Mouse (Mus musculus): ENCODE results near the gene Lsp1. TPM values are rescaled to one million over a fixed set of nuclear protein-coding genes. Genes with fewer than 3 reads are reported as not detected.

The Lsp1 gene
- total and polyA plus RNA-seq, 2 experiments = 1.4 to 6.0 TPM

DNA sequence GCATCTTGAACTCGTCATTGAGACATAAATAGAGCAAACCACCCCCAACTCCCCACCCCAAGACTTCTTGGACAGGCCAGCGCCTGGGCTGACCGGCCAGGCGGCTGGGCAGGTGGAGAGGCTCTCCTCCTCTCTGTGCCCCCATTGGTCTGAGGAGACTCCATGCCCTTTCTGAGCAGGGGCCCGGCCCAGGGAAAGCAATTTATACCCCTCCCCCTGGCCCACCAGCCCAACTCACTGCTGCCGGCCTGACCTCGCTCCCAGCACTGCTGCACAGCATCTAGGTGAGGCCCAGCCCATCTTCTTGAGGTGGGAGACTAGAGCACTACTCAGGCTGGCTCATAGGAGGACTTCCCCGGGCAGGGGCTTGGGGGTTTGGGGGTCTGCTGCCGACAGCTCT lies 19.0 kb upstream of the Lsp1 start, which contains the start of gene Tnni2:
TSS of gene Tnni2 (plus strand) at position 224 of the 400 bp plus-strand sequence.
- Histone ChIP-seq H3K9ac (ENCODE audit: low read depth, low read length) (no peak within 1 kb of the TSS), H3K27ac (replicated peaks; ENCODE audit: insufficient read depth, low read depth, low read length) (no peak within 1 kb of the TSS), H3K79me2 (ENCODE audit: control insufficient read depth, insufficient read depth, low read length) (no peaks in the 10 kb centered on the region), H3K27me3 (ENCODE audit: control insufficient read depth, insufficient read depth, low read length) (no peaks in the 10 kb centered on the region), H3K36me3 (ENCODE audit: control insufficient read depth, insufficient read depth, low read length) (no peaks in the 10 kb centered on the region), H3K4me1 (ENCODE audit: control insufficient read depth, insufficient read depth, low read length) (no peaks in the 10 kb centered on the region), H3K4me3 (ENCODE audit: insufficient read depth, low read depth, low read length) (no peak within 1 kb of the TSS)
- no peak for DNase-seq (ENCODE audit: extremely low read depth, low read depth, low spot score)
- WGBS = 76% methylated on average over 9 of the region's 9 CpGs
- no peak for TF ChIP-seq CTCF (IDR thresholded peaks at IDR 0.05; ENCODE audit: low read depth, low read length)
- TF ChIP-seq POLR2A (IDR thresholded peaks at IDR 0.05; ENCODE audit: extremely low read depth, insufficient read depth, low read length) = no peak

DNA sequence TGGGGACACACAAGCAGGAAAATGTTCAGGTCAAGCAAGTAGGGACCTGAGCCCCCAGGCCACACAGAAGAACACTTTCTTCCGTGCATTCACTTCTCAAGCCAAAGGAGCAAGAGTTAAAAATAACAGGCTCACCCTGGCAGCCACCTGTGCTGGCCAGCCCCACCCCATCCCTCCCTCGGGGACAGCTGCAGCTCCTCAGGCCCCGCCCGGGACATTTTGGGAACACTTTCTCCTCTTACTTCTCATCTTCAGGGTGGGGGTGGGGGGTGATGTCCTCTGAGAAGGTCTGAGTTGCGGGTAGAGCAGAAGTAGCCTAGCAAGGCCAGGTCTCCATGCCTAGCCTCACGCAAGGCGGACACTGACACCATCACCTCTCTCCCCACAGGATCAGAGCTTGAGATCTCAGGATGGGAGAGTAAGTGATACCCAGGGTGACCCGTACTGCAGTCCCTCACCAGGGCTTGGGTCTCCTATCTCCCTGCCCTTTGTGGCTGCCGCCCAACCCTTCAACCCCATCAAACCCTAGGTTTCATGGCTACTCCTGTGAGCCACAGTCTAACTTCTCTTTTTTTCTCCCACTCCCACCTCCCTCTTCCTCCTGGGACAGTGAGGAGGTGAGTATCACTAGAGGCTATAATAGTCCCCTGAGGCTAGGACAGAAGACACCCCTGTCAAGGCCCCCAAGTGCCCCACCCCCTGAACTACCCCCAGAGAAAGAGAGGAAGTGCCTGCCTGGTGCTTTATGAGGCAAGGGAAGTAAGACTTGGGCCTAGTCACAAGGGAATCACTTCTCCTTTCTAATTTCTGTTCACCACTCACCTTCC lies 18.3 kb upstream of the Lsp1 start:
- peak; percentile 18 for DNase-seq (ENCODE audit: extremely low read depth, low read depth, low spot score)
- H3K79me2 ChIP-seq (ENCODE audit: control insufficient read depth, insufficient read depth, low read length) = no peaks in the 10 kb centered on the region
- no peaks in the 10 kb centered on the region for H3K27me3 ChIP-seq (ENCODE audit: control insufficient read depth, insufficient read depth, low read length)
- H3K36me3 ChIP-seq (ENCODE audit: control insufficient read depth, insufficient read depth, low read length) = no peaks in the 10 kb centered on the region
- no peak overlapping the region for H3K9ac ChIP-seq (ENCODE audit: low read depth, low read length)
- H3K4me1 ChIP-seq (ENCODE audit: control insufficient read depth, insufficient read depth, low read length) = no peaks in the 10 kb centered on the region
- no peak for TF ChIP-seq CTCF (IDR thresholded peaks at IDR 0.05; ENCODE audit: low read depth, low read length)
- TF ChIP-seq POLR2A (IDR thresholded peaks at IDR 0.05; ENCODE audit: extremely low read depth, insufficient read depth, low read length) = no peak
- H3K4me3 ChIP-seq (ENCODE audit: insufficient read depth, low read depth, low read length) = no peak overlapping the region
- H3K27ac ChIP-seq (replicated peaks; ENCODE audit: insufficient read depth, low read depth, low read length) = no peak overlapping the region
- WGBS = 86% methylated on average over 9 of the region's 9 CpGs

DNA sequence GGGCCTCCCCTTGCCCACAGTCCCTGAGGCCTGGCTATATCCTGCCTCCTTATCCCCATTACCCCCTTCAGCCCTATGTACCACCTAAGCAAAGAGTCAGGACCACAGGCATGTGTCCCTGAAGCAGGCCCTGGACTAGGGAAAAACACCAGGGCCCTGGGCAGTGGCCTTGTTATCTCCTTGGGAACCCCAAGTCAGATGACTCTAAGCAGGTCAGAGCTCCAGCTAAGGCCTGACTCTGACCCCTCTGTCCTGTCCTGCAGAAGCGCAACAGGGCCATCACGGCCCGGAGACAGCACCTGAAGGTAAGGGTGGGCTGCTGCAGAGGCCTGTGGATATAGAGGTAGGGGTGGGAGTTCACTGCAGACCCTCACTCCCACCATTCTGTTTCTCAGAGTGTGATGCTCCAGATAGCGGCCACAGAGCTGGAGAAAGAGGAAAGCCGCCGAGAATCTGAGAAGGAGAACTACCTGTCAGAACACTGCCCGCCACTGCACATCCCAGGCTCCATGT lies 17.6 kb upstream of the Lsp1 start:
- no peak for TF ChIP-seq POLR2A (IDR thresholded peaks at IDR 0.05; ENCODE audit: extremely low read depth, insufficient read depth, low read length)
- H3K36me3 ChIP-seq (ENCODE audit: control insufficient read depth, insufficient read depth, low read length) = no peaks in the 10 kb centered on the region
- H3K27ac ChIP-seq (replicated peaks; ENCODE audit: insufficient read depth, low read depth, low read length) = no peak overlapping the region
- no peaks in the 10 kb centered on the region for H3K79me2 ChIP-seq (ENCODE audit: control insufficient read depth, insufficient read depth, low read length)
- DNase-seq (ENCODE audit: extremely low read depth, low read depth, low spot score) = no peak
- H3K9ac ChIP-seq (ENCODE audit: low read depth, low read length) = no peak overlapping the region
- H3K4me3 ChIP-seq (ENCODE audit: insufficient read depth, low read depth, low read length) = no peak overlapping the region
- H3K4me1 ChIP-seq (ENCODE audit: control insufficient read depth, insufficient read depth, low read length) = no peaks in the 10 kb centered on the region
- no peaks in the 10 kb centered on the region for H3K27me3 ChIP-seq (ENCODE audit: control insufficient read depth, insufficient read depth, low read length)
- WGBS = 88% methylated on average over 7 of the region's 7 CpGs

DNA sequence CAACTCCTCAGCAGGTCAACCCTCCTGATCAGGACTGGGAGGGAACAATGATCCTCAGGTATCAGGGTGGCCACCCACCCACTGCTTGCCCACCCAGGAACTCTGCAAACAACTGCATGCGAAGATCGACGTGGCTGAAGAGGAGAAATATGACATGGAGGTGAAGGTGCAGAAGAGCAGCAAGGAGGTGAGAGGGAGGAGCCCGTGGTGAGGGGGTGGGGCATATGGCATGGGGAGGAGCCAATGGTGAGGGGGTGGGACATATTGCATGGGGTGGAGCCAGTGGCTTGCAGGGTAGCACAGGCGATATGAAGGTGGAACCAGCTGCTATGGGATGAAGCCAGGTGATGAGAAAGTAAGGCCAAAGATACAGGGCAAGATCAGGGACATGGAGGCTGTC lies 17.1 kb upstream of the Lsp1 start:
- DNase-seq (ENCODE audit: extremely low read depth, low read depth, low spot score) = no peak
- Histone ChIP-seq H3K9ac (ENCODE audit: low read depth, low read length) (no peak overlapping the region), H3K36me3 (ENCODE audit: control insufficient read depth, insufficient read depth, low read length) (no peaks in the 10 kb centered on the region), H3K4me3 (ENCODE audit: insufficient read depth, low read depth, low read length) (no peak overlapping the region), H3K27ac (replicated peaks; ENCODE audit: insufficient read depth, low read depth, low read length) (no peak overlapping the region), H3K4me1 (ENCODE audit: control insufficient read depth, insufficient read depth, low read length) (no peaks in the 10 kb centered on the region), H3K79me2 (ENCODE audit: control insufficient read depth, insufficient read depth, low read length) (no peaks in the 10 kb centered on the region), H3K27me3 (ENCODE audit: control insufficient read depth, insufficient read depth, low read length) (no peaks in the 10 kb centered on the region)
- TF ChIP-seq POLR2A (IDR thresholded peaks at IDR 0.05; ENCODE audit: extremely low read depth, insufficient read depth, low read length) (no peak), CTCF (IDR thresholded peaks at IDR 0.05; ENCODE audit: low read depth, low read length) (no peak)
- WGBS = 85% methylated on average over 5 of the region's 5 CpGs

GRCm38 (mm10) chr7:142444171-142444570 lies 16.4 kb upstream of the Lsp1 start:
- TF ChIP-seq CTCF (IDR thresholded peaks at IDR 0.05; ENCODE audit: low read depth, low read length) = no peak
- TF ChIP-seq POLR2A (IDR thresholded peaks at IDR 0.05; ENCODE audit: extremely low read depth, insufficient read depth, low read length) = no peak
- Histone ChIP-seq H3K27me3 (ENCODE audit: control insufficient read depth, insufficient read depth, low read length) (no peaks in the 10 kb centered on the region), H3K9ac (ENCODE audit: low read depth, low read length) (no peak overlapping the region), H3K27ac (replicated peaks; ENCODE audit: insufficient read depth, low read depth, low read length) (no peak overlapping the region), H3K79me2 (ENCODE audit: control insufficient read depth, insufficient read depth, low read length) (no peaks in the 10 kb centered on the region), H3K4me1 (ENCODE audit: control insufficient read depth, insufficient read depth, low read length) (no peaks in the 10 kb centered on the region), H3K4me3 (ENCODE audit: insufficient read depth, low read depth, low read length) (no peak overlapping the region), H3K36me3 (ENCODE audit: control insufficient read depth, insufficient read depth, low read length) (no peaks in the 10 kb centered on the region)
- DNase-seq (ENCODE audit: extremely low read depth, low read depth, low spot score) = no peak
- 95% methylated on average over 6 of the region's 6 CpGs for WGBS

DNA sequence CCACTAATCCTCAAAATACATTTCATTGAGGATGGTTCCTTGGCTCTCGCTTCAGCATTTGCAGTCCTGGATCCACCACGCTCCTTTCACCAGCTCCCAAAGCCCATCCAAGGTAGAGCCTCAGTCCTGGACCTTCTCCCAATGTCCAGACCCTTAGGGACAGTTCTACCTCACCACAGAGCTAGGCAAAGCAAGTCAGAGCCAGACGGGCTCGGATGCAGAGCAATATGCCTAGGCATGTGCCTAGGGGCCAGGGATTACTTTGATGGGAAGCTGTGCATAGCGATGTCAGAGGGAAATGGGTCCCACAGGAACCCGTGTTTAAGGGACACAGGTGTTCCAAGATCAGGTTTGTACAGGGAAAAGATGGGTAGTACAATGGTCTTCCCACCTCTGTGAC lies 15.3 kb upstream of the Lsp1 start:
- TF ChIP-seq POLR2A (IDR thresholded peaks at IDR 0.05; ENCODE audit: extremely low read depth, insufficient read depth, low read length) = no peak
- no peak for TF ChIP-seq CTCF (IDR thresholded peaks at IDR 0.05; ENCODE audit: low read depth, low read length)
- no peaks in the 10 kb centered on the region for H3K79me2 ChIP-seq (ENCODE audit: control insufficient read depth, insufficient read depth, low read length)
- 89% methylated on average over 6 of the region's 6 CpGs for WGBS
- H3K36me3 ChIP-seq (ENCODE audit: control insufficient read depth, insufficient read depth, low read length) = no peaks in the 10 kb centered on the region
- H3K27me3 ChIP-seq (ENCODE audit: control insufficient read depth, insufficient read depth, low read length) = no peaks in the 10 kb centered on the region
- H3K4me1 ChIP-seq (ENCODE audit: control insufficient read depth, insufficient read depth, low read length) = no peaks in the 10 kb centered on the region
- H3K4me3 ChIP-seq (ENCODE audit: insufficient read depth, low read depth, low read length) = no peak overlapping the region
- DNase-seq (ENCODE audit: extremely low read depth, low read depth, low spot score) = no peak
- no peak overlapping the region for H3K27ac ChIP-seq (replicated peaks; ENCODE audit: insufficient read depth, low read depth, low read length)
- H3K9ac ChIP-seq (ENCODE audit: low read depth, low read length) = no peak overlapping the region
